ENCODE assay signal across 8 mouse cellular contexts in the genomic region with DNA sequence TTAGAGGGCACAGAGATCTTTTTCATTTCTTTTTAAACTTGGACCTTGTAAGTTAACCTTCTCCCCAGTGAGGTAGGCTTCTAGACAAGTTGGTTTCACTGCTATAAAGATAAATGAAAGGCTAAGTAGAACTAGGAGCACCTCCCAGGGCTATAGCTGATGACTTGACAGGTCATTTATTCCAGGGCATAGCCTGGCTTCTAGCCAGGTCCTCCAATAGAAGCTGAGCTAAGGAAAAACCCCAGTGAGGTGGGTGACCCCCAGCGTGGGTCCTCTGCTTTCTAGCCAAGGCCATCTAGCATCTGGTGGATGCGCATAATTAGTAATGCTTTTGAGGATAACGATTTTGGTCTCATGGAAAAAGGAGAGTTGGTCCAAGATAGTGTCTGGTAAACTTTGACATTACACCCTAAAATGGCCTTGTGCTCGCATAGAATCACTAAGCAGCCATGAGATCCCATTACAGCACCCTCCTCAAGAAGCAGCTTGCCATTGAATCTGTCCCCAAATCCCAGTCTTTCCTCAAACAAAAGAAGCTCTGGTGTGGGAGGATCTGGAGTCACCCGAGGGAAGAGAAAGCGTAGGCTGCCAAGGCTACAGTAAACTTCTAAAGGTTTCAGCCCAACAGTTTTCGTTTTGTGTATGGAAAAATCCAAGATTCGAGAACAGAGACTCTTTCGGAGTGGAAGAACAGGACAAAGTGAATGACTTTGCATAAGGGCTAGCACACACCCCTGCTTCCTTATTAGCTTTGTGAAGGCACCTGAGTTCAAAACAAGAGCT. TPM values are rescaled to one million over a fixed set of nuclear protein-coding genes. Genes with fewer than 3 reads are reported as not detected.
A peak's percentile ranks its signal among the peaks of the same experiment; 100 is the strongest.
DNase-seq lines count a peak whose midpoint lies in the region; ATAC-seq and TF ChIP-seq lines count a peak whose summit lies in the region.
"Had no signal": no experiment of that assay in that cellular context is flagged by ENCODE, and none has a peak within 500 bp of the region (broad histone marks: within the 10 kb centered on the region; RNA-seq: fewer than 3 reads in every experiment).

No protein-coding gene starts in this region.

- TF ChIP-seq CTCF in lung, adult 2 months (IDR thresholded peaks at IDR 0.05; ENCODE audit: insufficient read depth, low read length): no peak

- peaks cover 18% of the 10 kb centered on the region for H3K4me1 ChIP-seq in hindbrain, embryonic 15.5 days (replicated peaks)
- peaks cover 27% of the 10 kb centered on the region for H3K4me1 ChIP-seq in hindbrain, embryonic 10.5 days (replicated peaks)
- H3K4me1 ChIP-seq in lung, adult 2 months (ENCODE audit: control insufficient read depth, insufficient read depth, low read length): peaks cover 8% of the 10 kb centered on the region; the same call in 1 of the 2 replicates
- H3K4me1 ChIP-seq in intestine, embryonic 16.5 days (ENCODE audit: control insufficient read depth, insufficient read depth, low read length): peaks cover 23% of the 10 kb centered on the region

- no peak overlapping the region for H3K4me2 ChIP-seq in hindbrain, embryonic 15.5 days
- no peak overlapping the region for H3K4me2 ChIP-seq in intestine, embryonic 16.5 days (ENCODE audit: low read depth, low read length)

- no peak for TF ChIP-seq POLR2A in lung, adult 2 months (IDR thresholded peaks at IDR 0.05; ENCODE audit: borderline replicate concordance, extremely low read depth, low read depth, low read length)

- no peaks in the 10 kb centered on the region for H3K27me3 ChIP-seq in hindbrain, embryonic 15.5 days
- peaks cover 16% of the 10 kb centered on the region; the same call in 1 of the 2 replicates for H3K27me3 ChIP-seq in hindbrain, embryonic 10.5 days (ENCODE audit: insufficient read depth, poor library complexity, severe bottlenecking)
- no peaks in the 10 kb centered on the region for H3K27me3 ChIP-seq in intestine, embryonic 16.5 days (replicated peaks; ENCODE audit: control insufficient read depth, insufficient read depth, low read length)
- H3K27me3 ChIP-seq: CH12.LX had no signal

- no peak overlapping the region for H3K4me3 ChIP-seq in hindbrain, embryonic 15.5 days
- H3K4me3 ChIP-seq in hindbrain, embryonic 10.5 days: no peak overlapping the region
- no peak overlapping the region for H3K4me3 ChIP-seq in lung, adult 2 months (replicated peaks; ENCODE audit: extremely low read depth, low read depth, low read length)
- no peak overlapping the region for H3K4me3 ChIP-seq in intestine, embryonic 16.5 days (ENCODE audit: low read length)

- H3K27ac ChIP-seq in hindbrain, embryonic 15.5 days (replicated peaks): no peak overlapping the region
- no peak overlapping the region for H3K27ac ChIP-seq in hindbrain, embryonic 10.5 days
- peak overlapping the region; percentile 60 for H3K27ac ChIP-seq in intestine, embryonic 16.5 days (ENCODE audit: low read length)

- H3K9me3 ChIP-seq in hindbrain, embryonic 15.5 days: no peaks in the 10 kb centered on the region
- H3K9me3 ChIP-seq in hindbrain, embryonic 10.5 days: no peaks in the 10 kb centered on the region
- H3K9me3 ChIP-seq in intestine, embryonic 16.5 days (ENCODE audit: control insufficient read depth, low read length): no peaks in the 10 kb centered on the region

- no peaks in the 10 kb centered on the region for H3K36me3 ChIP-seq in hindbrain, embryonic 15.5 days
- H3K36me3 ChIP-seq in hindbrain, embryonic 10.5 days: no peaks in the 10 kb centered on the region
- H3K36me3 ChIP-seq in intestine, embryonic 16.5 days (ENCODE audit: control insufficient read depth, insufficient read depth, low read length): no peaks in the 10 kb centered on the region

- no peak for DNase-seq in hindbrain, embryonic 10.5 days (ENCODE audit: low spot score)
- peak; percentile 32 for DNase-seq in lung, postnatal 10 days
- no peak for DNase-seq in lung, adult 2 months
- DNase-seq in embryo, embryonic 11 days: no peak
- no peak for DNase-seq in adrenal gland, postnatal 10 days

- WGBS in hindbrain, embryonic 15.5 days: 59% methylated on average over 9 of the region's 9 CpGs
- 79% methylated on average over 9 of the region's 9 CpGs for WGBS in hindbrain, embryonic 10.5 days
- 70% methylated on average over 9 of the region's 9 CpGs for WGBS in lung, adult 2 months
- WGBS in intestine, embryonic 16.5 days: 67% methylated on average over 9 of the region's 9 CpGs

- H3K9ac ChIP-seq in hindbrain, embryonic 15.5 days: no peak overlapping the region
- H3K9ac ChIP-seq in intestine, embryonic 16.5 days (ENCODE audit: low read depth, low read length): no peak overlapping the region

- peak; percentile 61; the same call in 1 of the 2 replicates for ATAC-seq in hindbrain, embryonic 15.5 days (ENCODE audit: low FRiP score, low read depth)
- no peak for ATAC-seq in intestine, embryonic 16.5 days

RNA-seq across cellular contexts. Expression of a gene that starts 41.2 kb away (rescaled TPM):
- polyA plus RNA-seq in hindbrain, embryonic 15.5 days (2015; fragmentation: Nextera tagmentation; extraction: Ambion mirVana): 12.5 and 16.2 TPM in 2 replicates
- polyA plus RNA-seq in hindbrain, embryonic 10.5 days (2016; fragmentation: Nextera tagmentation; extraction: Ambion mirVana): 9.8 and 10.5 TPM in 2 replicates
- polyA plus RNA-seq in lung, adult 2 months (2012; rRNA removed): 9.4 and 22.8 TPM in 2 replicates
- polyA plus RNA-seq in intestine, embryonic 16.5 days (2015; fragmentation: Nextera tagmentation; extraction: Ambion mirVana): 31.6 and 42.0 TPM in 2 replicates
- 10 to 100 TPM; 35.3 to 39.1 TPM for total RNA-seq in adrenal gland, postnatal 10 days (2021)
